Mouse (Mus musculus) adrenal gland, postnatal 14 days (tissue): Measurements from ENCODE around the gene Smyd3. TPM values are rescaled to one million over a fixed set of nuclear protein-coding genes. Genes with fewer than 3 reads are reported as not detected.
A peak's percentile ranks its signal among the peaks of the same experiment; 100 is the strongest.
"Not testable (repeated sequence)": the region's sequence is repeated elsewhere in the genome, so short reads cannot be mapped to it uniquely, and the experiment has no call there.

Source experiments
- DNase-seq: peaks from one replicate; pipeline ENCODE4 v3.0.0; 2021; ENCODE audit warnings: mixed read lengths
- total RNA-seq: library from RNA; stranded (reverse); gene quantifications from 2 replicates; pipeline ENCODE4 v1.2.3, GENCODE M21; 2021

Gene Smyd3
- total RNA-seq, 1 experiment from 2014 or later: 6.5 TPM

GRCm38 (mm10) chr1:179169161-179169560 is 348.7 kb downstream of the Smyd3 start:
- DNase-seq: no peak

GRCm38 (mm10) chr1:179164219-179164618 is 353.6 kb downstream of the Smyd3 start:
- DNase-seq: not testable (repeated sequence)

- DNase-seq: not testable (repeated sequence)
Observed at GRCm38 (mm10) chr1:179162752-179163151, 355.1 kb downstream of the Smyd3 start.

GRCm38 (mm10) chr1:179161947-179162346 is 355.9 kb downstream of the Smyd3 start:
- DNase-seq: no peak

- DNase-seq: no peak
Observed at GRCm38 (mm10) chr1:179160697-179161096, 357.1 kb downstream of the Smyd3 start.

GRCm38 (mm10) chr1:179152376-179152775 is 365.5 kb downstream of the Smyd3 start:
- no peak for DNase-seq

GRCm38 (mm10) chr1:179151275-179151674 is 366.6 kb downstream of the Smyd3 start:
- no peak for DNase-seq

GRCm38 (mm10) chr1:179149468-179150140 is 368.2 kb downstream of the Smyd3 start:
- DNase-seq: no peak

GRCm38 (mm10) chr1:179146730-179147167 is 371.1 kb downstream of the Smyd3 start:
- DNase-seq: peak; percentile 33

- no peak for DNase-seq
Observed at GRCm38 (mm10) chr1:179143154-179143832, 374.5 kb downstream of the Smyd3 start.

- DNase-seq: peak; percentile 68
Observed at GRCm38 (mm10) chr1:179142177-179142576, 375.7 kb downstream of the Smyd3 start.

GRCm38 (mm10) chr1:179141071-179141650 is 376.7 kb downstream of the Smyd3 start:
- peak; percentile 25 for DNase-seq

- DNase-seq: no peak
Observed at GRCm38 (mm10) chr1:179137145-179137477, 380.7 kb downstream of the Smyd3 start.

- peak; percentile 76 for DNase-seq
Observed at GRCm38 (mm10) chr1:179136461-179137144, 381.2 kb downstream of the Smyd3 start.

GRCm38 (mm10) chr1:179129995-179130394 is 387.8 kb downstream of the Smyd3 start:
- no peak for DNase-seq

- DNase-seq: no peak
Observed at GRCm38 (mm10) chr1:179126287-179126686, 391.6 kb downstream of the Smyd3 start.

- DNase-seq: no peak
Observed at GRCm38 (mm10) chr1:179122476-179123229, 395.2 kb downstream of the Smyd3 start.

GRCm38 (mm10) chr1:179120217-179120966 is 397.4 kb downstream of the Smyd3 start:
- DNase-seq: no peak

GRCm38 (mm10) chr1:179118673-179119072 is 399.2 kb downstream of the Smyd3 start:
- DNase-seq: no peak

- DNase-seq: no peak
Observed at GRCm38 (mm10) chr1:179116729-179117663, 400.8 kb downstream of the Smyd3 start.
